Mouse (Mus musculus) midbrain, embryonic 14.5 days (tissue): ENCODE data around the gene Kpna6. TPM values are rescaled to one million over a fixed set of nuclear protein-coding genes. Genes with fewer than 3 reads are reported as not detected.

ENCODE experiments used
- ATAC-seq: fragments of 200-750 bp; cut with Nextera tagmentation; 2 replicates; pipeline ENCODE4 v1.8.0; 2017; ENCODE audit warnings: moderate number of reproducible peaks, moderate library complexity; ENCODE audit not compliant: low FRiP score, low TSS enrichment
- DNase-seq: peaks from one replicate; pipeline ENCODE4 v3.0.0-alpha.2; 2015
- H3K27ac ChIP-seq: fragments of 300-500 bp; sonication (generic); replicated peaks from 2 replicates; pipeline ENCODE4 v1.5.1; 2014; ENCODE audit warnings: mild to moderate bottlenecking, low read depth, low read length, moderate library complexity
- H3K27me3 ChIP-seq: fragments of 300-500 bp; sonication (generic); 2 replicates; pipeline ENCODE4 v1.6.1; 2014; ENCODE audit warnings: low read length, control low read depth, mixed read lengths; ENCODE audit not compliant: control insufficient read depth, insufficient read depth
- H3K36me3 ChIP-seq: fragments of 300-500 bp; sonication (generic); 2 replicates; pipeline ENCODE4 v1.6.1; 2014; ENCODE audit warnings: low read length, control low read depth; ENCODE audit not compliant: control insufficient read depth, insufficient read depth
- H3K4me1 ChIP-seq: fragments of 300-500 bp; sonication (generic); 2 replicates; pipeline ENCODE4 v1.6.1; 2014; ENCODE audit warnings: mild to moderate bottlenecking, antibody characterized with exemption, low read length, control low read depth; ENCODE audit not compliant: control insufficient read depth, insufficient read depth
- H3K4me2 ChIP-seq: fragments of 300-500 bp; sonication (generic); 2 replicates; pipeline ENCODE4 v1.6.1; 2014; ENCODE audit warnings: mild to moderate bottlenecking, low read length, moderate library complexity
- H3K4me3 ChIP-seq: fragments of 300-500 bp; sonication (generic); replicated peaks from 2 replicates; pipeline ENCODE4 v1.5.1; 2014; ENCODE audit warnings: low read depth, low read length
- H3K9ac ChIP-seq: fragments of 300-500 bp; sonication (generic); replicated peaks from 2 replicates; pipeline ENCODE4 v1.6.1; 2014; ENCODE audit warnings: mild to moderate bottlenecking, low read length, moderate library complexity
- H3K9me3 ChIP-seq: fragments of 300-500 bp; sonication (generic); 2 replicates; pipeline ENCODE4 v1.6.1; 2016; ENCODE audit warnings: low read length, control low read depth, mixed read lengths; ENCODE audit not compliant: control insufficient read depth
- WGBS: fragments of 180-500 bp; shearing (Covaris S2); extraction: QIAGEN DNeasy Blood & Tissue Kit; methylation state at CpG from one replicate; pipeline ENCODE4 v1.1.7; 2014; 5-methylcytosine and 5-hydroxymethylcytosine counted together
- polyA plus RNA-seq: library from polyadenylated mRNA; unstranded; fragments of >200 nt; fragmentation: Nextera tagmentation; extraction: Ambion mirVana; gene quantifications from 2 replicates; pipeline ENCODE4 v1.2.1, GENCODE M21; 2014

The Kpna6 gene
- polyA plus RNA-seq, 1 experiment from 2014 or later: 17.1 TPM

GRCm38 (mm10) chr4:129640101-129640637 lies 32.4 kb downstream of the Kpna6 start:
- peak overlapping the region; percentile 69 for H3K9ac ChIP-seq
- H3K36me3 ChIP-seq: peaks cover 47% of the 10 kb centered on the region
- ATAC-seq: no peak
- H3K4me2 ChIP-seq: peak overlapping the region; percentile 90
- WGBS: 5% methylated on average over 17 of the region's 17 CpGs
- H3K9me3 ChIP-seq: no peaks in the 10 kb centered on the region
- H3K27me3 ChIP-seq: no peaks in the 10 kb centered on the region
- H3K4me3 ChIP-seq: peak overlapping the region; percentile 59
- DNase-seq: no peak
- H3K4me1 ChIP-seq: peaks cover 18% of the 10 kb centered on the region
- peak overlapping the region; percentile 92 for H3K27ac ChIP-seq

- Histone ChIP-seq H3K36me3 (peaks cover 48% of the 10 kb centered on the region), H3K27me3 (no peaks in the 10 kb centered on the region), H3K4me1 (peaks cover 18% of the 10 kb centered on the region), H3K4me3 (peak overlapping the region; percentile 59; the same call in 1 of the 2 replicates), H3K9ac (0 out of 2 replicates have a peak overlapping the region, but pooled peaks have one; percentile 1), H3K9me3 (no peaks in the 10 kb centered on the region), H3K4me2 (peak overlapping the region; percentile 90), H3K27ac (no peak overlapping the region)
- ATAC-seq (no peak), DNase-seq (no peak)
- 87% methylated on average over 15 of the region's 15 CpGs for WGBS
Measured at GRCm38 (mm10) chr4:129639221-129639620, 33.3 kb downstream of the Kpna6 start.

- Histone ChIP-seq H3K4me3 (no peak overlapping the region), H3K27ac (no peak overlapping the region), H3K36me3 (peaks cover 95% of the 10 kb centered on the region), H3K9ac (no peak overlapping the region), H3K9me3 (no peaks in the 10 kb centered on the region), H3K27me3 (no peaks in the 10 kb centered on the region), H3K4me1 (peaks cover 6% of the 10 kb centered on the region), H3K4me2 (no peak overlapping the region)
- WGBS: 95% methylated on average over 6 of the region's 6 CpGs
- DNase-seq: no peak
- no peak for ATAC-seq
Measured at GRCm38 (mm10) chr4:129633852-129634251, 38.7 kb downstream of the Kpna6 start.

- 95% methylated on average over 12 of the region's 12 CpGs for WGBS
- Histone ChIP-seq H3K36me3 (peaks cover 98% of the 10 kb centered on the region), H3K4me3 (no peak overlapping the region), H3K27ac (no peak overlapping the region), H3K4me1 (no peaks in the 10 kb centered on the region), H3K9ac (no peak overlapping the region), H3K9me3 (no peaks in the 10 kb centered on the region), H3K27me3 (no peaks in the 10 kb centered on the region), H3K4me2 (no peak overlapping the region)
- no peak for ATAC-seq
- DNase-seq: no peak
Measured at GRCm38 (mm10) chr4:129631867-129632266, 40.7 kb downstream of the Kpna6 start.

GRCm38 (mm10) chr4:129630944-129631343 lies 41.6 kb downstream of the Kpna6 start:
- Histone ChIP-seq H3K4me1 (no peaks in the 10 kb centered on the region), H3K9ac (no peak overlapping the region; the same call in 1 of the 2 replicates), H3K4me3 (no peak overlapping the region), H3K27me3 (no peaks in the 10 kb centered on the region), H3K4me2 (no peak overlapping the region), H3K36me3 (peaks cover 98% of the 10 kb centered on the region), H3K9me3 (no peaks in the 10 kb centered on the region), H3K27ac (no peak overlapping the region)
- DNase-seq (peak; percentile 34), ATAC-seq (no peak)
- 78% methylated on average over 4 of the region's 4 CpGs for WGBS

- ATAC-seq (no peak), DNase-seq (no peak)
- 72% methylated on average over 6 of the region's 6 CpGs for WGBS
- H3K27ac ChIP-seq: peak overlapping the region; percentile 94; the same call in 1 of the 2 replicates
- no peaks in the 10 kb centered on the region for H3K27me3 ChIP-seq
- H3K4me3 ChIP-seq: no peak overlapping the region
- no peaks in the 10 kb centered on the region for H3K9me3 ChIP-seq
- no peak overlapping the region for H3K4me2 ChIP-seq
- no peak overlapping the region for H3K9ac ChIP-seq
- H3K4me1 ChIP-seq: peaks cover 31% of the 10 kb centered on the region
- H3K36me3 ChIP-seq: peaks cover 55% of the 10 kb centered on the region
Measured at GRCm38 (mm10) chr4:129626035-129626434, 46.5 kb downstream of the Kpna6 start.

- Histone ChIP-seq H3K9ac (peak overlapping the region; percentile 73; the same call in 1 of the 2 replicates), H3K36me3 (peaks cover 49% of the 10 kb centered on the region)
- WGBS: 41% methylated on average over 4 of the region's 4 CpGs
Measured at GRCm38 (mm10) chr4:129625496-129625895, 47.1 kb downstream of the Kpna6 start.

GRCm38 (mm10) chr4:129625029-129625370 lies 47.6 kb downstream of the Kpna6 start:
- ATAC-seq (peak; percentile 51; the same call in 1 of the 2 replicates), DNase-seq (peak; percentile 83)
- H3K27ac ChIP-seq: peak overlapping the region; percentile 94
- H3K9ac ChIP-seq: peak overlapping the region; percentile 73
- no peaks in the 10 kb centered on the region for H3K9me3 ChIP-seq
- peak overlapping the region; percentile 65 for H3K4me3 ChIP-seq
- WGBS: under 1% methylated on average over 6 of the region's 6 CpGs
- H3K27me3 ChIP-seq: no peaks in the 10 kb centered on the region
- H3K36me3 ChIP-seq: peaks cover 44% of the 10 kb centered on the region
- H3K4me1 ChIP-seq: peaks cover 31% of the 10 kb centered on the region
- peak overlapping the region; percentile 70 for H3K4me2 ChIP-seq

More at GRCm38 (mm10) chr4:129625496-129625895, 47.1 kb downstream of the Kpna6 start:
- no peaks in the 10 kb centered on the region for H3K27me3 ChIP-seq
- peaks cover 31% of the 10 kb centered on the region for H3K4me1 ChIP-seq
- no peaks in the 10 kb centered on the region for H3K9me3 ChIP-seq
- no peak overlapping the region for H3K4me3 ChIP-seq
- peak overlapping the region; percentile 94 for H3K27ac ChIP-seq
- DNase-seq (no peak), ATAC-seq (no peak)
- H3K4me2 ChIP-seq: peak overlapping the region; percentile 70
